27 mouse cellular contexts compared by ENCODE assay signal in genomic region chr17:11261679-11262078, GRCm38 (mm10).
DNase-seq lines count a peak whose midpoint lies in the region; ATAC-seq and TF ChIP-seq lines count a peak whose summit lies in the region.
"Had no signal": no experiment of that assay in that cellular context is flagged by ENCODE, and none has a peak within 500 bp of the region (broad histone marks: within the 10 kb centered on the region; RNA-seq: fewer than 3 reads in every experiment).

No protein-coding gene starts in this region.

- H3K4me1 ChIP-seq in hindbrain, embryonic 14.5 days (replicated peaks; ENCODE audit: control insufficient read depth, insufficient read depth, low read length) = peaks cover 3% of the 10 kb centered on the region; the same call in 1 of the 2 replicates
- no peaks in the 10 kb centered on the region for H3K4me1 ChIP-seq in hindbrain, embryonic 12.5 days
- peaks cover 28% of the 10 kb centered on the region for H3K4me1 ChIP-seq in neural tube, embryonic 13.5 days (replicated peaks)
- peaks cover 28% of the 10 kb centered on the region for H3K4me1 ChIP-seq in neural tube, embryonic 15.5 days
- no peaks in the 10 kb centered on the region for H3K4me1 ChIP-seq in heart, adult 2 months (ENCODE audit: control insufficient read depth, insufficient read depth, low read length)
- H3K4me1 ChIP-seq: embryonic facial prominence, embryonic 10.5 days; forebrain, embryonic 15.5 days; heart, embryonic 10.5 days; heart, embryonic 13.5 days; intestine, embryonic 15.5 days had no signal

- no peak overlapping the region for H3K9ac ChIP-seq in hindbrain, embryonic 14.5 days
- no peak overlapping the region for H3K9ac ChIP-seq in hindbrain, embryonic 12.5 days
- H3K9ac ChIP-seq in neural tube, embryonic 13.5 days = no peak overlapping the region
- no peak overlapping the region for H3K9ac ChIP-seq in neural tube, embryonic 15.5 days (replicated peaks)
- H3K9ac ChIP-seq in heart, adult 2 months (ENCODE audit: low read depth, low read length) = no peak overlapping the region
- H3K9ac ChIP-seq: embryonic facial prominence, embryonic 13.5 days; forebrain, embryonic 12.5 days; forebrain, embryonic 15.5 days; heart, embryonic 13.5 days; intestine, embryonic 15.5 days had no signal

- intact Hi-C loops in heart, adult 2 months (cut with DNase I) = no loop called here

- no peak for TF ChIP-seq POLR2A in heart, adult 2 months (IDR thresholded peaks at IDR 0.05; ENCODE audit: insufficient read depth, low read depth, low read length)

- H3K4me3 ChIP-seq in hindbrain, embryonic 14.5 days (replicated peaks; ENCODE audit: low read length) = no peak overlapping the region
- H3K4me3 ChIP-seq in hindbrain, embryonic 12.5 days = no peak overlapping the region
- no peak overlapping the region for H3K4me3 ChIP-seq in neural tube, embryonic 13.5 days
- no peak overlapping the region for H3K4me3 ChIP-seq in neural tube, embryonic 15.5 days (replicated peaks)
- no peak overlapping the region for H3K4me3 ChIP-seq in heart, adult 2 months
- H3K4me3 ChIP-seq: embryonic facial prominence, embryonic 10.5 days; embryonic facial prominence, embryonic 13.5 days; erythroblast, embryonic 14.5 days; forebrain, embryonic 12.5 days; forebrain, embryonic 15.5 days; heart, embryonic 10.5 days; heart, embryonic 13.5 days; intestine, embryonic 15.5 days had no signal

- H3K4me2 ChIP-seq in hindbrain, embryonic 14.5 days (replicated peaks) = no peak overlapping the region
- no peak overlapping the region for H3K4me2 ChIP-seq in hindbrain, embryonic 12.5 days (replicated peaks)
- H3K4me2 ChIP-seq in neural tube, embryonic 13.5 days = no peak overlapping the region
- no peak overlapping the region for H3K4me2 ChIP-seq in neural tube, embryonic 15.5 days
- H3K4me2 ChIP-seq: embryonic facial prominence, embryonic 13.5 days; forebrain, embryonic 12.5 days; forebrain, embryonic 15.5 days; heart, embryonic 13.5 days; intestine, embryonic 15.5 days had no signal

- no peak for DNase-seq in hindbrain, embryonic 14.5 days (ENCODE audit: low spot score)
- peak; percentile 52 for DNase-seq in mesoderm, embryonic 11.5 days (ENCODE audit: low read depth, low spot score)
- DNase-seq in heart, adult 2 months = no peak
- DNase-seq: adrenal gland, postnatal 10 days; B cell, adult 2 months; cerebellum, adult 11-12 months; cerebellum, adult 8-10 months; cerebellum, postnatal 10 days; gastrocnemius, postnatal 25 days; heart, adult 18-20 months; heart, postnatal 14 days; heart, postnatal 4 days had no signal

- H3K36me3 ChIP-seq in hindbrain, embryonic 14.5 days (replicated peaks; ENCODE audit: control insufficient read depth, insufficient read depth) = no peaks in the 10 kb centered on the region
- H3K36me3 ChIP-seq in hindbrain, embryonic 12.5 days = no peaks in the 10 kb centered on the region
- H3K36me3 ChIP-seq in neural tube, embryonic 13.5 days = no peaks in the 10 kb centered on the region
- H3K36me3 ChIP-seq in neural tube, embryonic 15.5 days = no peaks in the 10 kb centered on the region
- no peaks in the 10 kb centered on the region for H3K36me3 ChIP-seq in heart, adult 2 months (ENCODE audit: control insufficient read depth, insufficient read depth, low read length)
- H3K36me3 ChIP-seq: embryonic facial prominence, embryonic 10.5 days; embryonic facial prominence, embryonic 13.5 days; forebrain, embryonic 12.5 days; forebrain, embryonic 15.5 days; G1E; heart, embryonic 10.5 days; heart, embryonic 13.5 days; intestine, embryonic 15.5 days had no signal

- WGBS in hindbrain, embryonic 14.5 days = 46% methylated on average over 5 of the region's 5 CpGs
- WGBS in hindbrain, embryonic 12.5 days = 74% methylated on average over 5 of the region's 5 CpGs
- 12% methylated on average over 5 of the region's 5 CpGs for WGBS in neural tube, embryonic 13.5 days
- 16% methylated on average over 5 of the region's 5 CpGs for WGBS in neural tube, embryonic 15.5 days
- WGBS in heart, adult 2 months = 84% methylated on average over 5 of the region's 5 CpGs

- H3K27me3 ChIP-seq in hindbrain, embryonic 14.5 days (ENCODE audit: control insufficient read depth, insufficient read depth, low read length) = no peaks in the 10 kb centered on the region
- H3K27me3 ChIP-seq in hindbrain, embryonic 12.5 days = no peaks in the 10 kb centered on the region
- no peaks in the 10 kb centered on the region; the same call in 1 of the 2 replicates for H3K27me3 ChIP-seq in neural tube, embryonic 13.5 days
- H3K27me3 ChIP-seq in neural tube, embryonic 15.5 days (replicated peaks) = no peaks in the 10 kb centered on the region
- H3K27me3 ChIP-seq in heart, adult 2 months (ENCODE audit: control insufficient read depth, insufficient read depth, low read length) = no peaks in the 10 kb centered on the region
- H3K27me3 ChIP-seq: CH12.LX; embryonic facial prominence, embryonic 13.5 days; forebrain, embryonic 12.5 days; forebrain, embryonic 15.5 days; heart, embryonic 13.5 days; intestine, embryonic 15.5 days; Patski had no signal

- TF ChIP-seq CTCF in heart, adult 2 months (IDR thresholded peaks at IDR 0.05) = no peak

- 0 out of 2 replicates have a peak, but pooled peaks have one; percentile 21 for ATAC-seq in hindbrain, embryonic 14.5 days (ENCODE audit: low FRiP score)
- ATAC-seq in hindbrain, embryonic 12.5 days (ENCODE audit: low FRiP score) = no peak
- ATAC-seq in neural tube, embryonic 13.5 days (ENCODE audit: low read depth) = peak; percentile 72
- no peak for ATAC-seq in neural tube, embryonic 15.5 days (ENCODE audit: low FRiP score)
- ATAC-seq: forebrain, embryonic 15.5 days; hindbrain, embryonic 16.5 days; intestine, embryonic 15.5 days; Patski had no signal

- no peak overlapping the region for H3K27ac ChIP-seq in hindbrain, embryonic 14.5 days
- no peak overlapping the region for H3K27ac ChIP-seq in hindbrain, embryonic 12.5 days
- H3K27ac ChIP-seq in neural tube, embryonic 13.5 days (replicated peaks) = peak overlapping the region; percentile 42; the same call in 1 of the 2 replicates
- H3K27ac ChIP-seq in neural tube, embryonic 15.5 days (replicated peaks) = no peak overlapping the region
- H3K27ac ChIP-seq in heart, adult 2 months = no peak overlapping the region
- H3K27ac ChIP-seq: embryonic facial prominence, embryonic 10.5 days; embryonic facial prominence, embryonic 13.5 days; forebrain, embryonic 12.5 days; forebrain, embryonic 15.5 days; heart, embryonic 10.5 days; heart, embryonic 13.5 days; intestine, embryonic 15.5 days had no signal

- no peaks in the 10 kb centered on the region for H3K9me3 ChIP-seq in hindbrain, embryonic 14.5 days (ENCODE audit: control insufficient read depth, low read length)
- no peaks in the 10 kb centered on the region for H3K9me3 ChIP-seq in hindbrain, embryonic 12.5 days (replicated peaks)
- no peaks in the 10 kb centered on the region for H3K9me3 ChIP-seq in neural tube, embryonic 13.5 days
- no peaks in the 10 kb centered on the region for H3K9me3 ChIP-seq in neural tube, embryonic 15.5 days (replicated peaks)
- H3K9me3 ChIP-seq: embryonic facial prominence, embryonic 10.5 days; embryonic facial prominence, embryonic 13.5 days; forebrain, embryonic 12.5 days; forebrain, embryonic 15.5 days; G1E; heart, embryonic 10.5 days; heart, embryonic 13.5 days; intestine, embryonic 15.5 days had no signal

- no peak for TF ChIP-seq EP300 in heart, adult 2 months (IDR thresholded peaks at IDR 0.05; ENCODE audit: insufficient read depth, low read depth, low read length)

- no peaks in the 10 kb centered on the region for H3K79me2 ChIP-seq in heart, adult 2 months (replicated peaks; ENCODE audit: control insufficient read depth, insufficient read depth, low read length)

Comparison
In these comparisons a context has a peak if more than half of its experiments do, and no peak if none do; other contexts are left out.
1. ATAC-seq: peak in hindbrain, embryonic 14.5 days (single experiment) and neural tube, embryonic 13.5 days (single experiment); none in hindbrain, embryonic 12.5 days (single experiment) and neural tube, embryonic 15.5 days (single experiment).